9 mouse cellular contexts compared by ENCODE assay signal in the genomic region with DNA sequence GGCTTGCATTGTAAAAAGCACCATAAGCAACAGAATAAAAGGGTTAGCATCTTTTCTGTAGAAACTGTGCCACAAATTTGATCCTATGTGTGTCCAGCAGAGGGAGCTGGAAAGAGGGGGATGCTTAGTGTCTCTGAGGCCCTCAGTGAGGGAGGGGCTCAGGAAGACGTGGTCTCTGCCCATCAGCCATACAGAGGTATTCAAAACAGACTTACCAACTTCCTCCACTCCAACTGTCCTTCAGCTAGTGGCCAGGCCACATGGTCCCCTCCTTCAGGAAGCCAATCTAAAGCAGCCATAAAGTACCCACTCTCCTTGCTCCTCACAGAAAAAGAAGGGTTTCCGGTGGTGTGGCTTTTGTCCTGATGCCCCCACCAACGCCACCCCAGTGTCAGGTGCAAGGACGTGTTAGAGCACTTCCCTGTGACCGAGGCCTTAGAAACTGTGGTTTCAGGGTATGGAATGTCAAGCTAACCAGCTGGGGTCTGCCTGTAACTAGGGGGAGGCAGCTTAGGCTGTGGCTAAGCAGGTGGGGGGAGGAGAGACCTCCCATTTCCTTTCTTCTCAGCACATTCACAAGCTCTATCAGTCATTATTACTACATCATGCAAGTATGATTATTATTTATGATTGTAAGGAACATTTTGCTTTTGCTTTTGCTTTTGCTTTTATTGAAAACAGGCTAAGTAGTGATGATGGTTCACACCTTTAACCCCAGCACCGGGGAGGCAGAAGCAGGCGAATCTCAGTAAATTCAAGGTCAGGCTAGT. TPM values are rescaled to one million over a fixed set of nuclear protein-coding genes. Genes with fewer than 3 reads are reported as not detected.
A peak's percentile ranks its signal among the peaks of the same experiment; 100 is the strongest.
DNase-seq lines count a peak whose midpoint lies in the region; ATAC-seq and TF ChIP-seq lines count a peak whose summit lies in the region.
"Had no signal": no experiment of that assay in that cellular context is flagged by ENCODE, and none has a peak within 500 bp of the region (broad histone marks: within the 10 kb centered on the region; RNA-seq: fewer than 3 reads in every experiment).

No protein-coding gene starts in this region.

- H3K4me1 ChIP-seq in lung, postnatal 0 days (ENCODE audit: insufficient read depth, low read depth, low read length) = no peaks in the 10 kb centered on the region
- no peaks in the 10 kb centered on the region for H3K4me1 ChIP-seq in stomach, postnatal 0 days (replicated peaks; ENCODE audit: control insufficient read depth, insufficient read depth)
- H3K4me1 ChIP-seq: embryonic facial prominence, embryonic 12.5 days had no signal

- peak; percentile 52 for ATAC-seq in lung, postnatal 0 days
- peak; percentile 91 to 92 for ATAC-seq in hematopoietic stem cell, adult 5-6 weeks (replicated peaks in 1 of 2; ENCODE audit: insufficient read depth in 1 of 2, low FRiP score in 2 of 2, low TSS enrichment in 1 of 2, low read depth in 1 of 2, poor library complexity in 2 of 2, severe bottlenecking in 2 of 2)
- no peak for ATAC-seq in stomach, postnatal 0 days (ENCODE audit: low FRiP score, low TSS enrichment)

- H3K36me3 ChIP-seq in lung, postnatal 0 days (ENCODE audit: insufficient read depth, low read length) = no peaks in the 10 kb centered on the region
- no peaks in the 10 kb centered on the region for H3K36me3 ChIP-seq in stomach, postnatal 0 days (ENCODE audit: control insufficient read depth, insufficient read depth, low read length)

- WGBS in lung, postnatal 0 days = 68% methylated on average over 7 of the region's 7 CpGs
- WGBS in stomach, postnatal 0 days = 69% methylated on average over 7 of the region's 7 CpGs

- H3K27ac ChIP-seq in lung, postnatal 0 days (ENCODE audit: low read length) = peak overlapping the region; percentile 26; the same call in 1 of the 2 replicates
- no peak overlapping the region for H3K27ac ChIP-seq in stomach, postnatal 0 days (replicated peaks)
- H3K27ac ChIP-seq: embryonic facial prominence, embryonic 12.5 days had no signal

- no peak overlapping the region for H3K9ac ChIP-seq in lung, postnatal 0 days (replicated peaks; ENCODE audit: low read depth)
- no peak overlapping the region for H3K9ac ChIP-seq in stomach, postnatal 0 days (ENCODE audit: low read length)
- H3K9ac ChIP-seq: embryonic facial prominence, embryonic 12.5 days had no signal

- H3K9me3 ChIP-seq in lung, postnatal 0 days (ENCODE audit: low read length) = no peaks in the 10 kb centered on the region
- no peaks in the 10 kb centered on the region for H3K9me3 ChIP-seq in stomach, postnatal 0 days (ENCODE audit: control insufficient read depth, low read length)
- H3K9me3 ChIP-seq: embryonic facial prominence, embryonic 12.5 days had no signal

- DNase-seq in lung, postnatal 0 days (ENCODE audit: low spot score) = peak; percentile 37
- no peak for DNase-seq in lung, postnatal 36 days
- DNase-seq in T-cell, adult 2 months (ENCODE audit: low spot score) = peak; percentile 32
- no peak for DNase-seq in stomach, postnatal 0 days (ENCODE audit: low spot score)
- no peak for DNase-seq in adrenal gland, adult 8-10 months
- DNase-seq in right cerebral cortex, postnatal 36 days (ENCODE audit: low spot score in 2 of 2) = no peak
- DNase-seq in cerebellum, adult 18-20 months = no peak

- TF ChIP-seq EP300 in lung, postnatal 0 days (IDR thresholded peaks at IDR 0.05) = no peak
- no peak for TF ChIP-seq EP300 in stomach, postnatal 0 days (optimal IDR thresholded peaks at IDR 0.05)

- H3K27me3 ChIP-seq in lung, postnatal 0 days (replicated peaks; ENCODE audit: insufficient read depth, low read length) = no peaks in the 10 kb centered on the region
- no peaks in the 10 kb centered on the region for H3K27me3 ChIP-seq in stomach, postnatal 0 days (ENCODE audit: control insufficient read depth, insufficient read depth, low read length)
- H3K27me3 ChIP-seq: embryonic facial prominence, embryonic 12.5 days had no signal

- peak; percentile 66 for TF ChIP-seq CTCF in lung, postnatal 0 days (IDR thresholded peaks at IDR 0.05)
- TF ChIP-seq CTCF in stomach, postnatal 0 days (IDR thresholded peaks at IDR 0.05; ENCODE audit: low read depth) = peak; percentile 66

- no peak overlapping the region for H3K4me2 ChIP-seq in lung, postnatal 0 days (replicated peaks; ENCODE audit: low read depth, low read length)
- no peak overlapping the region for H3K4me2 ChIP-seq in stomach, postnatal 0 days (replicated peaks; ENCODE audit: low read depth)
- H3K4me2 ChIP-seq: embryonic facial prominence, embryonic 12.5 days had no signal

- no peak overlapping the region for H3K4me3 ChIP-seq in lung, postnatal 0 days (ENCODE audit: low read depth, low read length)
- H3K4me3 ChIP-seq in stomach, postnatal 0 days (ENCODE audit: low read depth, low read length) = no peak overlapping the region
- H3K4me3 ChIP-seq: embryonic facial prominence, embryonic 12.5 days had no signal

RNA-seq across cellular contexts. Expression of a gene that starts 7.1 kb away (rescaled TPM):
- polyA plus RNA-seq in lung, postnatal 0 days (2015; fragmentation: Nextera tagmentation; extraction: Ambion mirVana) = 0.47 and 0.71 TPM in 2 replicates
- 12.3 and 19.0 TPM in 2 replicates for total RNA-seq in hematopoietic stem cell, adult 5-6 weeks (2017)
- polyA plus RNA-seq in stomach, postnatal 0 days (2015; fragmentation: Nextera tagmentation; extraction: Ambion mirVana) = 0.11 and 0.16 TPM in 2 replicates
- total RNA-seq in adrenal gland, adult 8-10 months (2022) = 1 to 10 TPM; 2.0 to 3.4 (median 2.7) TPM

RNA-seq across cellular contexts. Expression of a gene that starts 46.7 kb away (rescaled TPM):
- polyA plus RNA-seq in lung, postnatal 0 days (2015; fragmentation: Nextera tagmentation; extraction: Ambion mirVana) = 3.8 and 4.0 TPM in 2 replicates
- total RNA-seq in hematopoietic stem cell, adult 5-6 weeks (2017) = 35.1 and 37.8 TPM in 2 replicates
- 1.9 and 2.6 TPM in 2 replicates for polyA plus RNA-seq in stomach, postnatal 0 days (2015; fragmentation: Nextera tagmentation; extraction: Ambion mirVana)
- 10 to 100 TPM; 10.4 to 15.0 (median 12.8) TPM for total RNA-seq in adrenal gland, adult 8-10 months (2022)

RNA-seq across cellular contexts. Expression of a gene that starts 49.3 kb away (rescaled TPM):
- 16.0 and 21.5 TPM in 2 replicates for polyA plus RNA-seq in lung, postnatal 0 days (2015; fragmentation: Nextera tagmentation; extraction: Ambion mirVana)
- 84.1 and 85.5 TPM in 2 replicates for total RNA-seq in hematopoietic stem cell, adult 5-6 weeks (2017)
- polyA plus RNA-seq in stomach, postnatal 0 days (2015; fragmentation: Nextera tagmentation; extraction: Ambion mirVana) = 9.0 and 9.1 TPM in 2 replicates
- total RNA-seq in adrenal gland, adult 8-10 months (2022) = 1 to 10 TPM; 3.4 to 8.0 (median 5.0) TPM

Comparison
In these comparisons a context has a peak if more than half of its experiments do, and no peak if none do; other contexts are left out.
1. DNase-seq: peak in lung, postnatal 0 days (single experiment) and T-cell, adult 2 months (single experiment); none in lung, postnatal 36 days (single experiment), stomach, postnatal 0 days (single experiment), adrenal gland, adult 8-10 months (single experiment), right cerebral cortex, postnatal 36 days (0 of 2) and cerebellum, adult 18-20 months (0 of 2).